Mouse (Mus musculus) hindbrain, embryonic 12.5 days (tissue): Measurements from ENCODE around the gene Gm21149. TPM values are rescaled to one million over a fixed set of nuclear protein-coding genes. Genes with fewer than 3 reads are reported as not detected.

ENCODE experiments used
- polyA plus RNA-seq: library from polyadenylated mRNA; unstranded; fragments of >200 nt; fragmentation: Nextera tagmentation; extraction: Ambion mirVana; gene quantifications from 2 replicates; pipeline ENCODE4 v1.2.1, GENCODE M21; 2016

Gene Gm21149
- polyA plus RNA-seq, 1 experiment from 2014 or later: not detected

Other genes starting within 250 kb of the Gm21149 start
- gene Gm21190, start 52.7 kb upstream of the Gm21149 start, polyA plus RNA-seq: not detected in 2 replicates
- not detected in 2 replicates for gene Gm21083, start 100.8 kb upstream of the Gm21149 start, polyA plus RNA-seq
- not detected in 2 replicates for gene Speer4d, start 142.5 kb upstream of the Gm21149 start, polyA plus RNA-seq
- not detected in 2 replicates for gene 4930572O03Rik, start 180.5 kb upstream of the Gm21149 start, polyA plus RNA-seq
- not detected in 2 replicates for gene Speer4c, start 237.7 kb upstream of the Gm21149 start, polyA plus RNA-seq